Mouse (Mus musculus): ENCODE results near the gene 1700066M21Rik.

The 1700066M21Rik gene

GRCm38 (mm10) chr1:57392417-57392816, 15.0 kb downstream of the 1700066M21Rik start:
- DNase-seq (ENCODE audit: low read depth): no peak

DNA sequence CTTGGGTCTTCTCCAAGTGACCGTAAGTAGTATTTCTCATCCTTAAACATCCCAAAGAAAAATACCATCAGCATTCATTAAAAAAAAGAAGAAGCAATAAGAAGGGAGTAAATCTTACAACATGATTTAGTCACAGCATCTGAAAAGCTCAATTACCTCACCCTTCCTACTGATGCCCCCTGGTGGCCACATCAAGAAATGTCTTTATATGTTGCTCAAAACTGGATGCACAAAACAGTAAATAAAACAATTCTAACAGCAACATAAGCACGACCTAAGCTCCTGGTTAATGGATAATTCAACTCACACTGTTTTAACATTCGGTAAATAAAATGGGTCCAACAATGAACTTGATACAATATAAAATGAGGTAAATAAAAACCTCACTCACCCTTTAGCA, 16.6 kb downstream of the 1700066M21Rik start:
- peak; percentile 71 for DNase-seq (ENCODE audit: low read depth)

- DNase-seq (ENCODE audit: low read depth): no peak
Measured at GRCm38 (mm10) chr1:57400321-57400720, 22.9 kb downstream of the 1700066M21Rik start.

DNA sequence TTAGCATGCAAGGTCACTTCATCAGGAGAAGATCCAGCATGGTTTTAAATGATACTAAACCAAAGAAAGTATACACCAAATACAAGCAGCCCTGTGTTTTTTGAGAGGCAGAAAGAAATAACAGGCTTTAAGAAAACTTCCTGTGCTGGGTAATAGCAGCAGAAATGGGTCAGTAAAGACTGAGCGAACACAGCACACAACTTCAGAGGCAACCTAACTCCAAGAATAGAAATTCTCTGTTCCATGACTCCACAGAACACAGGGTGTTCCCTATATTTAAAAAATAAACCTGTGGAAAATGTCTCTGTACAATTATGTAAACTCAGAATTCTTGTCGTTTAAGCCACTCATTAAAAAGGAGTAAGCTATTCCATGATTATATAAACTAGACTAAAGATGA, 23.5 kb downstream of the 1700066M21Rik start:
- no peak for DNase-seq (ENCODE audit: low read depth)

DNA sequence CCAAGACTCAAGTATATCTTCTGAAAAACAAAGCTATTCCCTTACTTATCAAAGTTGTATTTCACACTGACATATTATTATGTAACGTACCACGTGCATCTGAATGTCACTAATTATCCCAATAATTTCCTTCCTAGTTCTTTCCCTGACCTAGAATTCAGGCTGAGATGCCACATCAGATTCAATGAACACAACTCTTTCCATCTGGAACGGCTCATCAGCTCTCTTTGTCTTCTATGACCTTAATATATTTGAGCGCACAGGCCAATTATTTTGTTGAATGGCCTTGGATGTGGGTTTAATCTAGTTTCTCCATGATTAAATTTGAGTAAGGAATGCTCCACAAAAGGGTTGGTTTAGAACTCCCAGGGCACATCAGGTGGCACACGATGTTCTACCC, 24.7 kb downstream of the 1700066M21Rik start:
- DNase-seq (ENCODE audit: low read depth): no peak

DNA sequence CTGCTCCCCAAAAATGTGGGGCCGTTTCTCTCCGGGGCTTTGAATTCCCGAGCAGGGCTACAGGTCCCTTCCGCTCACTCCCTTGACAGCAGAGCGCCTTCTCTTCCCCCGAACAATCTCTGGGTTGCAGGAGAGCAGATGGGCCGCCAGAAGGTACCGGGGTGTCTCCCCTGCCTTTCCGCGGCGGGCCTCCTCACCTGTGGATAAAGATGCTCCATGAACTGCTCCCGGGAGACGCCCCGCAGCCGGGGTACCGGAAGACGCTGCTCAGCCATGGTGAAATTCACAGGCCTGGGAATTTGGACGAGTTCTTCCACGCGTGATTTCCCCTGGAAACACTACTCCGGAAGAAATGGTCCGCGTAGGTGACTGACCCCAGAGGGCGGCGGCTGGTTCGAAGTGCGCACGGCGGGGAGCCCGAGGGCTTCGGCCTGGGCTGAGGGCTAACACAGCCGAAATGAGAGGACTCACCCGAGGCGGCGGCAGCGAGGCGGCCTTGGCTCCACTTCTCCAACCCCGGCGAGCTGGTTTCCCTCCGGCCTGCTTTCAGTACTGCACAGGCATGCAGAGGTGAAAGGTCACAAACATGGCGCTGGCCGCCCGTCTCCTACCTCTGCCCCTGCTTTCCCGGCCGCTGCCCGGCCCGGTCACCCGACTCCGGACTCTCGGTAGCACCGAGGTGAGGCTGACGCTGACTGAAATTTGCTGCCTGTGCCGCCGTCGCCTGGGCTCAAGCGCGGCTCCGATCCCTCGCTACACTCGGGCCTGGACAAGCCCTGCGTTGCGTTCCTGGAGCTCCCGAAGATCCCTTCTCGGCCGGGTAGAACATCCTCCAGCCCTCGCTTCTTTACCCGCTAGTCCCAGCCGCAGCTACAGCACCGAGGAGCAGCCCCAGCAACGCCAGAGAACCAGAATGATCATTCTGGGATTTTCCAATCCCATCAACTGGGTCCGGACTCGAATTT, 29.0 kb downstream of the 1700066M21Rik start, which contains the start of the genes Maip1 and Tyw5:
Gene Maip1, plus strand, starts transcription at position 142 of the 965 bp plus-strand sequence.
Gene Tyw5, minus strand, starts transcription at position 915 of the 965 bp plus-strand sequence.
- DNase-seq (ENCODE audit: low read depth): peak; percentile 88

DNA sequence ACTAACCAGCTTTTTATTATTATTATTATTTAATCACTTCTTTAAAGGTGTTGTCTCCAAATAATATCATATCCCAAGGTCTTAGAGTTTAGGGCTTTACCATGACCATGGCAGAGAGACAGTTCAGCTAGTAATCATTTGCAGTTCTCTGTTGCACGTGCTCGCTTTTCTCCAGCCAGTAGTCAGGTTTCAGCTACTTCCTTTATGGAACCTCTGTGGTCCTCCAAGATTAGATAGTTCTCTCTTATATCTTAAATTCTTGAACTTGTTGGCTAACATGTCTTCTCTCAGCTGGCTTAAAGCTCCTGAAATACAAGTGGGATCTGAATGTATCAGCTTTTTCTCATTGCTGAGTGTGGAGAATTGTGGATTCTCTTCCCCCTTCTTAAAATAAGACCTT, 31.6 kb downstream of the 1700066M21Rik start:
- no peak for DNase-seq (ENCODE audit: low read depth)

DNA sequence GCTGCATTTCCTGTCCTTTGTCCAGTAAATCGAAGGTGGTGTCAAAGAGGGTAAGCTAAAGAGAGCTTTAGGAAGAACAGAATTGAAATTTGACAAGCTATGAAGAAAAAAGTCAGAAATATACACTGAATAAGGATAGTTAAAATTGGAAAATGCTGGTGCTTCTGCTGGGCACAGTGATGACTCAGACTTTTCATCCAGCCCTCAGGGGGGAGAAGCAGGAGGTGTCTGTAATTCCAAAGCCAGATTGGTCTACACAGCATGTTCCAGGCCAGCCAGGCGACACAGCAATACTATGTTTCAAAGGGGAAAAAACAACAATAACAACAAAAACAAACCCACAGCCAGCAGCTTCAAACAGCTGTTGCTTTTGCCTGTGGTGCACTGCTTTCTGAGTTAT, 36.0 kb downstream of the 1700066M21Rik start:
- no peak for DNase-seq (ENCODE audit: low read depth)

GRCm38 (mm10) chr1:57423696-57424095, 46.3 kb downstream of the 1700066M21Rik start:
- no peak for DNase-seq (ENCODE audit: low read depth)

GRCm38 (mm10) chr1:57428368-57429308, 51.2 kb downstream of the 1700066M21Rik start:
- DNase-seq (ENCODE audit: low read depth): peak; percentile 83

GRCm38 (mm10) chr1:57429786-57430483, 52.5 kb downstream of the 1700066M21Rik start:
- DNase-seq (ENCODE audit: low read depth): no peak

GRCm38 (mm10) chr1:57433141-57433540, 55.7 kb downstream of the 1700066M21Rik start:
- no peak for DNase-seq (ENCODE audit: low read depth)

Measured in naive thymus-derived CD4-positive, alpha-beta T cell, adult 2 months (primary cell).